Mouse (Mus musculus) heart, postnatal 0 days (tissue): ENCODE data around the gene Rsph14. TPM values are rescaled to one million over a fixed set of nuclear protein-coding genes. Genes with fewer than 3 reads are reported as not detected.

Experiments used
- ATAC-seq: fragments of 200-750 bp; cut with Nextera tagmentation; 2 replicates; pipeline ENCODE4 v1.8.0; 2017; ENCODE audit warnings: low read depth, moderate number of reproducible peaks, moderate library complexity; ENCODE audit not compliant: insufficient read depth
- DNase-seq: peaks from one replicate; pipeline ENCODE4 v3.0.0-alpha.2; 2016; ENCODE audit warnings: low spot score
- H3K27ac ChIP-seq: fragments of 300-500 bp; sonication (generic); 2 replicates; pipeline ENCODE4 v1.5.1; 2014; ENCODE audit warnings: low read depth, mild to moderate bottlenecking
- H3K27me3 ChIP-seq: fragments of 300-500 bp; sonication (generic); 2 replicates; pipeline ENCODE4 v1.6.1; 2014; ENCODE audit warnings: low read length, mixed read lengths; ENCODE audit not compliant: control insufficient read depth, insufficient read depth
- H3K36me3 ChIP-seq: fragments of 300-500 bp; sonication (generic); replicated peaks from 2 replicates; pipeline ENCODE4 v1.6.1; 2014; ENCODE audit warnings: low read length, mixed read lengths; ENCODE audit not compliant: control insufficient read depth, insufficient read depth
- H3K4me1 ChIP-seq: fragments of 300-500 bp; sonication (generic); 2 replicates; pipeline ENCODE4 v1.6.1; 2014; ENCODE audit warnings: antibody characterized with exemption; ENCODE audit not compliant: control insufficient read depth, insufficient read depth
- H3K4me2 ChIP-seq: fragments of 300-500 bp; sonication (generic); 2 replicates; pipeline ENCODE4 v1.6.1; 2014; ENCODE audit warnings: low read depth, mild to moderate bottlenecking, low read length, moderate library complexity
- H3K4me3 ChIP-seq: fragments of 300-500 bp; sonication (generic); 2 replicates; pipeline ENCODE4 v1.5.1; 2014; ENCODE audit warnings: low read depth, low read length
- H3K9ac ChIP-seq: fragments of 300-500 bp; sonication (generic); replicated peaks from 2 replicates; pipeline ENCODE4 v1.6.1; 2014; ENCODE audit warnings: low read depth, low read length, mixed read lengths
- H3K9me3 ChIP-seq: fragments of 300-500 bp; sonication (generic); replicated peaks from 2 replicates; pipeline ENCODE4 v1.6.1; 2016; ENCODE audit warnings: low read length; ENCODE audit not compliant: control insufficient read depth
- CTCF ChIP-seq: IDR thresholded peaks from 2 replicates; pipeline ENCODE4 v1.5.1; 2016; ENCODE audit warnings: antibody characterized with exemption, control low read depth, low read depth
- EP300 ChIP-seq: IDR thresholded peaks from 2 replicates; pipeline ENCODE4 v1.6.1; 2016; ENCODE audit warnings: antibody characterized with exemption, low read depth
- WGBS: fragments of 180-500 bp; shearing (Covaris S2); extraction: QIAGEN DNeasy Blood & Tissue Kit; methylation state at CpG from one replicate; pipeline ENCODE4 v1.1.7; 2014; 5-methylcytosine and 5-hydroxymethylcytosine counted together
- polyA plus RNA-seq: library from polyadenylated mRNA; unstranded; fragments of >200 nt; fragmentation: Nextera tagmentation; extraction: Ambion mirVana; gene quantifications from 2 replicates; pipeline ENCODE4 v1.2.1, GENCODE M21; 2015
- total RNA-seq: library from RNA; depleted of rRNA; stranded (reverse); fragments of >200 nt; gene quantifications from 2 replicates; pipeline ENCODE4 v1.2.3, GENCODE M21; 2014; ENCODE audit warnings: low replicate concordance; rRNA removed

Gene Rsph14
- total and polyA plus RNA-seq, 2 experiments from 2014 or later = not detected

DNA sequence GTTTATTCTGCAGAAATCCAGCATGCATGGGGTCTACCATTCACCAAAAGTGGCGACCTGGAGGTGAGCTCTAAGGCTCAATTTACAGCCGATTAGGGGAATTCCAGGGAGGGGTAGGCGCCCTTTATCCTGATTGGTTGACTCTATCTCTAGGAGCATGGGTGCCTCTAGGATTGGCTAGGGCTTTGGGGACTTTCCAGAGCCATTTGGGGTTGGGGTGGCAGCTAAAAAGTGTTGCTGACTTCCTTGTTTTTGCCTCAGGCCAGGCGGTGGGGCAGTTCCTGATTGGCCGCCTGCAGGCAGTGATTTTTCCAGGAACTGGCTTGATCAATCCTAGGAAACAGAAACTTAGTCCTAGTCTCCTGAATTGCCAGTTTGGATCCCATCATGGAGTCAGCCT lies 113.1 kb downstream of the Rsph14 start:
- H3K27me3 ChIP-seq = peaks cover 10% of the 10 kb centered on the region; the same call in 1 of the 2 replicates
- H3K4me3 ChIP-seq = no peak overlapping the region
- no peak overlapping the region for H3K9ac ChIP-seq
- WGBS = 38% methylated on average over 5 of the region's 5 CpGs
- TF ChIP-seq CTCF (no peak), EP300 (no peak)
- no peak overlapping the region for H3K4me2 ChIP-seq
- H3K4me1 ChIP-seq = no peaks in the 10 kb centered on the region
- no peaks in the 10 kb centered on the region for H3K9me3 ChIP-seq
- no peaks in the 10 kb centered on the region for H3K36me3 ChIP-seq
- no peak overlapping the region for H3K27ac ChIP-seq
- no peak for DNase-seq
- no peak for ATAC-seq

DNA sequence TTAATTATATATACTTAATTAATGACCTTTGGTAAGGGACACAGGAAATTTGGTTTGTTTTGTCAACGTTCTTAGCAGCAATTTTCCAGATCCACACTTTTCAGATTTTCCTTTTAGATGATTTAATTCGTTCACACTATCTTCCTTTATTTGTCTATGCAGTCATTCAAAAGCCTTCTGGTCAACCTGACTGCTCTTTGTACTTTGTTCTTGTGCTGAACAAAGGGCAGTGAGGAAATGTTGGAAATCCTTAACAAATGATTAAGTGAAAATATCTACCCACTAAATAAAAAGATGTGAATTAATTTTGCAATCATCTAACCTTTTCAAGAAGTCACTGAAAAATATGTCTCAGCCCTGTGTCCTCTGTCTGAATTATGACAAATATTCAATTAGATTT lies 124.0 kb downstream of the Rsph14 start:
- no peak for DNase-seq
- no peak overlapping the region for H3K4me3 ChIP-seq
- no peak overlapping the region for H3K27ac ChIP-seq
- no peaks in the 10 kb centered on the region for H3K27me3 ChIP-seq
- no peaks in the 10 kb centered on the region for H3K9me3 ChIP-seq
- WGBS = 59% methylated on average over 2 of the region's 2 CpGs
- no peak for ATAC-seq
- H3K36me3 ChIP-seq = no peaks in the 10 kb centered on the region
- no peak overlapping the region for H3K4me2 ChIP-seq
- H3K4me1 ChIP-seq = no peaks in the 10 kb centered on the region
- TF ChIP-seq EP300 (no peak), CTCF (no peak)
- no peak overlapping the region for H3K9ac ChIP-seq

Other genes with a start within 250 kb of the Rsph14 start
- 2.1 and 2.4 TPM in 2 replicates for gene Gnaz, start 65.4 kb downstream of the Rsph14 start, total RNA-seq
- gene Gnaz, start 65.4 kb downstream of the Rsph14 start, polyA plus RNA-seq = 0.38 and 0.44 TPM in 2 replicates
- gene Rab36, start 4.5 kb upstream of the Rsph14 start, total RNA-seq = 1.4 and 3.6 TPM in 2 replicates
- gene Rab36, start 4.5 kb upstream of the Rsph14 start, polyA plus RNA-seq = 1.4 and 1.5 TPM in 2 replicates
- gene Bcr, start 28.0 kb upstream of the Rsph14 start, total RNA-seq = 11.4 and 12.1 TPM in 2 replicates
- gene Bcr, start 28.0 kb upstream of the Rsph14 start, polyA plus RNA-seq = 9.3 and 10.2 TPM in 2 replicates
- 23.4 and 28.5 TPM in 2 replicates for gene Specc1l, start 179.5 kb upstream of the Rsph14 start, total RNA-seq
- gene Specc1l, start 179.5 kb upstream of the Rsph14 start, polyA plus RNA-seq = 11.4 and 13.3 TPM in 2 replicates